Mouse (Mus musculus) kidney, postnatal 14 days (tissue): Measurements from ENCODE around the gene Gtf2h1.

Source experiments
- DNase-seq: peaks from one replicate; pipeline ENCODE4 v3.0.0; 2022; ENCODE audit warnings: mixed read lengths

Gtf2h1 gene

GRCm38 (mm10) chr7:46853365-46853764 is 57.5 kb downstream of the Gtf2h1 start:
- DNase-seq: no peak

GRCm38 (mm10) chr7:46855866-46856560 is 60.1 kb downstream of the Gtf2h1 start:
- DNase-seq: no peak

GRCm38 (mm10) chr7:46857436-46857835 is 61.5 kb downstream of the Gtf2h1 start:
- DNase-seq: no peak

- DNase-seq: no peak
These were observed 63.1 kb downstream of the Gtf2h1 start for GRCm38 (mm10) chr7:46859031-46859430.

- DNase-seq: no peak
These were observed 65.1 kb downstream of the Gtf2h1 start, which contains the start of gene Ldhc for GRCm38 (mm10) chr7:46860996-46861395. Gene Ldhc (plus strand): TSS chr7:46861203.

GRCm38 (mm10) chr7:46871988-46872387 is 76.1 kb downstream of the Gtf2h1 start:
- no peak for DNase-seq
